Mouse (Mus musculus): ENCODE measurements around the gene Cherp. TPM values are rescaled to one million over a fixed set of nuclear protein-coding genes. Genes with fewer than 3 reads are reported as not detected.
A peak's percentile ranks its signal among the peaks of the same experiment; 100 is the strongest.

Gene Cherp
- polyA plus RNA-seq, 1 experiment, result 57.7 TPM

- Histone ChIP-seq H3K27me3 (ENCODE audit: control insufficient read depth, insufficient read depth, low read length) (no peaks in the 10 kb centered on the region), H3K4me1 (ENCODE audit: control insufficient read depth, insufficient read depth, low read length) (peaks cover 11% of the 10 kb centered on the region), H3K4me3 (ENCODE audit: control insufficient read depth, low read depth, low read length) (peak overlapping the region; percentile 86), H3K36me3 (ENCODE audit: control insufficient read depth, insufficient read depth, low read length) (no peaks in the 10 kb centered on the region), H3K27ac (ENCODE audit: control insufficient read depth, insufficient read depth, low read depth, low read length) (peak overlapping the region; percentile 87)
- TF ChIP-seq CTCF (IDR thresholded peaks at IDR 0.05; ENCODE audit: control insufficient read depth, insufficient read depth, insufficient replicate concordance, low read depth, low read length) (no peak), POLR2A (IDR thresholded peaks at IDR 0.05; ENCODE audit: control insufficient read depth, low read depth, low read length) (no peak)
Observed at GRCm38 (mm10) chr8:72493381-72493780, 18.4 kb upstream of the Cherp start.

- H3K27ac ChIP-seq (ENCODE audit: control insufficient read depth, insufficient read depth, low read depth, low read length), result peak overlapping the region; percentile 87
- no peaks in the 10 kb centered on the region for H3K27me3 ChIP-seq (ENCODE audit: control insufficient read depth, insufficient read depth, low read length)
- TF ChIP-seq CTCF (IDR thresholded peaks at IDR 0.05; ENCODE audit: control insufficient read depth, insufficient read depth, insufficient replicate concordance, low read depth, low read length) (no peak), POLR2A (IDR thresholded peaks at IDR 0.05; ENCODE audit: control insufficient read depth, low read depth, low read length) (peak; percentile 15; the same call in 1 of the 2 replicates)
- H3K4me1 ChIP-seq (ENCODE audit: control insufficient read depth, insufficient read depth, low read length), result peaks cover 11% of the 10 kb centered on the region
- peak overlapping the region; percentile 86 for H3K4me3 ChIP-seq (ENCODE audit: control insufficient read depth, low read depth, low read length)
- H3K36me3 ChIP-seq (ENCODE audit: control insufficient read depth, insufficient read depth, low read length), result no peaks in the 10 kb centered on the region; the same call in 1 of the 2 replicates
Observed at GRCm38 (mm10) chr8:72492622-72493081, 17.6 kb upstream of the Cherp start.

- Histone ChIP-seq H3K4me1 (ENCODE audit: control insufficient read depth, insufficient read depth, low read length) (peaks cover 11% of the 10 kb centered on the region), H3K36me3 (ENCODE audit: control insufficient read depth, insufficient read depth, low read length) (no peaks in the 10 kb centered on the region; the same call in 1 of the 2 replicates)
Observed at GRCm38 (mm10) chr8:72491680-72492621, 16.9 kb upstream of the Cherp start, which contains the start of gene Slc35e1. TSS of gene Slc35e1 (minus strand) at chr8:72492614.

GRCm38 (mm10) chr8:72491017-72491416, 16.0 kb upstream of the Cherp start:
- Histone ChIP-seq H3K4me3 (ENCODE audit: control insufficient read depth, low read depth, low read length) (no peak overlapping the region), H3K36me3 (ENCODE audit: control insufficient read depth, insufficient read depth, low read length) (no peaks in the 10 kb centered on the region; the same call in 1 of the 2 replicates), H3K4me1 (ENCODE audit: control insufficient read depth, insufficient read depth, low read length) (peaks cover 11% of the 10 kb centered on the region), H3K27me3 (ENCODE audit: control insufficient read depth, insufficient read depth, low read length) (no peaks in the 10 kb centered on the region), H3K27ac (ENCODE audit: control insufficient read depth, insufficient read depth, low read depth, low read length) (no peak overlapping the region)
- TF ChIP-seq CTCF (IDR thresholded peaks at IDR 0.05; ENCODE audit: control insufficient read depth, insufficient read depth, insufficient replicate concordance, low read depth, low read length) (no peak), POLR2A (IDR thresholded peaks at IDR 0.05; ENCODE audit: control insufficient read depth, low read depth, low read length) (no peak)

More at GRCm38 (mm10) chr8:72491680-72492621, 16.9 kb upstream of the Cherp start, which contains the start of gene Slc35e1:
- Histone ChIP-seq H3K27me3 (ENCODE audit: control insufficient read depth, insufficient read depth, low read length) (no peaks in the 10 kb centered on the region), H3K4me3 (ENCODE audit: control insufficient read depth, low read depth, low read length) (peak within 1 kb of the TSS; percentile 86), H3K27ac (ENCODE audit: control insufficient read depth, insufficient read depth, low read depth, low read length) (peak within 1 kb of the TSS; percentile 87)
- TF ChIP-seq CTCF (IDR thresholded peaks at IDR 0.05; ENCODE audit: control insufficient read depth, insufficient read depth, insufficient replicate concordance, low read depth, low read length) (no peak), POLR2A (IDR thresholded peaks at IDR 0.05; ENCODE audit: control insufficient read depth, low read depth, low read length) (no peak)

- Histone ChIP-seq H3K4me3 (ENCODE audit: control insufficient read depth, low read depth, low read length) (no peak overlapping the region), H3K4me1 (ENCODE audit: control insufficient read depth, insufficient read depth, low read length) (peaks cover 5% of the 10 kb centered on the region), H3K27ac (ENCODE audit: control insufficient read depth, insufficient read depth, low read depth, low read length) (no peak overlapping the region), H3K27me3 (ENCODE audit: control insufficient read depth, insufficient read depth, low read length) (no peaks in the 10 kb centered on the region), H3K36me3 (ENCODE audit: control insufficient read depth, insufficient read depth, low read length) (peaks cover 3% of the 10 kb centered on the region)
- no peak for TF ChIP-seq POLR2A (IDR thresholded peaks at IDR 0.05; ENCODE audit: control insufficient read depth, low read depth, low read length)
Observed at GRCm38 (mm10) chr8:72487014-72487413, 12.0 kb upstream of the Cherp start.

- H3K27ac ChIP-seq (ENCODE audit: control insufficient read depth, insufficient read depth, low read depth, low read length), result no peak overlapping the region
- H3K4me1 ChIP-seq (ENCODE audit: control insufficient read depth, insufficient read depth, low read length), result no peaks in the 10 kb centered on the region; the same call in 1 of the 2 replicates
- peaks cover 3% of the 10 kb centered on the region for H3K36me3 ChIP-seq (ENCODE audit: control insufficient read depth, insufficient read depth, low read length)
- no peak for TF ChIP-seq CTCF (IDR thresholded peaks at IDR 0.05; ENCODE audit: control insufficient read depth, insufficient read depth, insufficient replicate concordance, low read depth, low read length)
- no peak overlapping the region for H3K4me3 ChIP-seq (ENCODE audit: control insufficient read depth, low read depth, low read length)
- no peaks in the 10 kb centered on the region for H3K27me3 ChIP-seq (ENCODE audit: control insufficient read depth, insufficient read depth, low read length)
Observed at GRCm38 (mm10) chr8:72485456-72486199, 10.6 kb upstream of the Cherp start.

GRCm38 (mm10) chr8:72470684-72471083, 4.3 kb downstream of the Cherp start:
- TF ChIP-seq POLR2A (IDR thresholded peaks at IDR 0.05; ENCODE audit: control insufficient read depth, low read depth, low read length) (no peak), CTCF (IDR thresholded peaks at IDR 0.05; ENCODE audit: control insufficient read depth, insufficient read depth, insufficient replicate concordance, low read depth, low read length) (no peak)
- Histone ChIP-seq H3K27me3 (ENCODE audit: control insufficient read depth, insufficient read depth, low read length) (no peaks in the 10 kb centered on the region), H3K36me3 (ENCODE audit: control insufficient read depth, insufficient read depth, low read length) (peaks cover 9% of the 10 kb centered on the region)

More at GRCm38 (mm10) chr8:72470684-72471083, 4.3 kb downstream of the Cherp start:
- no peak overlapping the region for H3K4me3 ChIP-seq (ENCODE audit: control insufficient read depth, low read depth, low read length)
- peaks cover 4% of the 10 kb centered on the region for H3K4me1 ChIP-seq (ENCODE audit: control insufficient read depth, insufficient read depth, low read length)
- H3K27ac ChIP-seq (ENCODE audit: control insufficient read depth, insufficient read depth, low read depth, low read length), result no peak overlapping the region

Measured in testis, adult 2 months (tissue).